Mouse (Mus musculus) midbrain, embryonic 15.5 days (tissue): ENCODE data around the gene Atrip. TPM values are rescaled to one million over a fixed set of nuclear protein-coding genes. Genes with fewer than 3 reads are reported as not detected.

Experiments
- ATAC-seq: fragments of 200-750 bp; cut with Nextera tagmentation; replicated peaks from 2 replicates; pipeline ENCODE4 v1.8.0; 2017; ENCODE audit warnings: moderate TSS enrichment
- H3K27ac ChIP-seq: fragments of 300-500 bp; sonication (generic); 2 replicates; pipeline ENCODE4 v1.5.1; 2015; ENCODE audit warnings: mild to moderate bottlenecking, inconsistent platforms
- H3K27me3 ChIP-seq: fragments of 300-500 bp; sonication (generic); replicated peaks from 2 replicates; pipeline ENCODE4 v1.6.1; 2015; ENCODE audit warnings: inconsistent platforms
- H3K36me3 ChIP-seq: fragments of 300-500 bp; sonication (generic); replicated peaks from 2 replicates; pipeline ENCODE4 v1.6.1; 2015; ENCODE audit warnings: inconsistent platforms
- H3K4me1 ChIP-seq: fragments of 300-500 bp; sonication (generic); 2 replicates; pipeline ENCODE4 v1.6.1; 2015; ENCODE audit warnings: inconsistent platforms
- H3K4me2 ChIP-seq: fragments of 300-500 bp; sonication (generic); 2 replicates; pipeline ENCODE4 v1.6.1; 2015; ENCODE audit warnings: inconsistent platforms, mild to moderate bottlenecking, moderate library complexity
- H3K4me3 ChIP-seq: fragments of 300-500 bp; sonication (generic); 2 replicates; pipeline ENCODE4 v1.5.1; 2015; ENCODE audit warnings: mild to moderate bottlenecking, inconsistent platforms
- H3K9ac ChIP-seq: fragments of 300-500 bp; sonication (generic); 2 replicates; pipeline ENCODE4 v1.6.1; 2015; ENCODE audit warnings: mild to moderate bottlenecking, inconsistent platforms
- H3K9me3 ChIP-seq: fragments of 300-500 bp; sonication (generic); 2 replicates; pipeline ENCODE4 v1.6.1; 2016; ENCODE audit warnings: inconsistent platforms
- WGBS: fragments of 180-500 bp; shearing (Covaris S2); methylation state at CpG from one replicate; pipeline ENCODE4 v1.1.7; 2015; ENCODE audit warnings: mixed read lengths; 5-methylcytosine and 5-hydroxymethylcytosine counted together
- polyA plus RNA-seq: library from polyadenylated mRNA; unstranded; fragments of >200 nt; fragmentation: Nextera tagmentation; extraction: Ambion mirVana; gene quantifications from 2 replicates; pipeline ENCODE4 v1.2.1, GENCODE M21; 2015

The Atrip gene
- 35.2 and 35.6 TPM in 2 replicates for polyA plus RNA-seq

GRCm38 (mm10) chr9:109073661-109074573 lies at the start of gene Atrip:
TSS of gene Atrip (minus strand) at chr9:109074124.
- H3K4me3 ChIP-seq, result peak within 1 kb of the TSS; percentile 83
- under 1% methylated on average over 57 of the region's 57 CpGs for WGBS
- peaks cover 12% of the 10 kb centered on the region for H3K36me3 ChIP-seq
- H3K9me3 ChIP-seq, result no peaks in the 10 kb centered on the region
- H3K4me1 ChIP-seq, result peaks cover 26% of the 10 kb centered on the region
- H3K27me3 ChIP-seq, result no peaks in the 10 kb centered on the region
- peak; percentile 98 for ATAC-seq
- peak within 1 kb of the TSS; percentile 79 for H3K27ac ChIP-seq
- peak within 1 kb of the TSS; percentile 97 for H3K4me2 ChIP-seq
- H3K9ac ChIP-seq, result peak within 1 kb of the TSS; percentile 88

GRCm38 (mm10) chr9:109123266-109123665 lies 49.3 kb upstream of the Atrip start:
- Histone ChIP-seq H3K4me3 (no peak overlapping the region), H3K4me2 (no peak overlapping the region), H3K27ac (no peak overlapping the region), H3K36me3 (peaks cover 9% of the 10 kb centered on the region), H3K4me1 (no peaks in the 10 kb centered on the region), H3K27me3 (no peaks in the 10 kb centered on the region), H3K9me3 (no peaks in the 10 kb centered on the region), H3K9ac (no peak overlapping the region)
- WGBS, result 62% methylated on average over 6 of the region's 6 CpGs
- 0 out of 2 replicates have a peak, but pooled peaks have one; percentile 4 for ATAC-seq

GRCm38 (mm10) chr9:109122553-109123085 lies 48.7 kb upstream of the Atrip start:
- Histone ChIP-seq H3K9me3 (no peaks in the 10 kb centered on the region), H3K9ac (no peak overlapping the region), H3K4me2 (no peak overlapping the region), H3K27ac (no peak overlapping the region), H3K4me3 (no peak overlapping the region), H3K27me3 (no peaks in the 10 kb centered on the region), H3K4me1 (no peaks in the 10 kb centered on the region), H3K36me3 (peaks cover 14% of the 10 kb centered on the region)
- 44% methylated on average over 2 of the region's 2 CpGs for WGBS
- peak; percentile 43 for ATAC-seq

- H3K36me3 ChIP-seq, result peaks cover 31% of the 10 kb centered on the region
- 92% methylated on average over 6 of the region's 6 CpGs for WGBS
- H3K27ac ChIP-seq, result no peak overlapping the region
- H3K9me3 ChIP-seq, result no peaks in the 10 kb centered on the region
- no peak overlapping the region for H3K4me2 ChIP-seq
- ATAC-seq, result no peak
- no peaks in the 10 kb centered on the region for H3K27me3 ChIP-seq
- no peak overlapping the region for H3K9ac ChIP-seq
- H3K4me1 ChIP-seq, result no peaks in the 10 kb centered on the region
- no peak overlapping the region for H3K4me3 ChIP-seq
Measured at GRCm38 (mm10) chr9:109120956-109121355, 47.0 kb upstream of the Atrip start.

GRCm38 (mm10) chr9:109119571-109119970 lies 45.6 kb upstream of the Atrip start:
- 93% methylated on average over 9 of the region's 9 CpGs for WGBS
- no peaks in the 10 kb centered on the region for H3K4me1 ChIP-seq
- no peak overlapping the region for H3K27ac ChIP-seq
- no peak for ATAC-seq
- H3K9me3 ChIP-seq, result no peaks in the 10 kb centered on the region
- no peak overlapping the region for H3K9ac ChIP-seq
- H3K4me3 ChIP-seq, result no peak overlapping the region
- H3K27me3 ChIP-seq, result no peaks in the 10 kb centered on the region
- H3K36me3 ChIP-seq, result peaks cover 44% of the 10 kb centered on the region
- H3K4me2 ChIP-seq, result no peak overlapping the region

- Histone ChIP-seq H3K4me1 (no peaks in the 10 kb centered on the region), H3K4me2 (no peak overlapping the region), H3K9ac (no peak overlapping the region), H3K27ac (no peak overlapping the region), H3K36me3 (peaks cover 56% of the 10 kb centered on the region), H3K27me3 (no peaks in the 10 kb centered on the region), H3K9me3 (no peaks in the 10 kb centered on the region), H3K4me3 (no peak overlapping the region)
- WGBS, result 93% methylated on average over 4 of the region's 4 CpGs
- no peak for ATAC-seq
Measured at GRCm38 (mm10) chr9:109118106-109118505, 44.2 kb upstream of the Atrip start.

GRCm38 (mm10) chr9:109116205-109116604 lies 42.3 kb upstream of the Atrip start:
- ATAC-seq, result no peak
- no peaks in the 10 kb centered on the region for H3K9me3 ChIP-seq
- no peak overlapping the region for H3K4me3 ChIP-seq
- no peaks in the 10 kb centered on the region for H3K4me1 ChIP-seq
- 91% methylated on average over 10 of the region's 10 CpGs for WGBS
- no peak overlapping the region for H3K27ac ChIP-seq
- H3K4me2 ChIP-seq, result no peak overlapping the region
- H3K9ac ChIP-seq, result no peak overlapping the region
- H3K27me3 ChIP-seq, result no peaks in the 10 kb centered on the region
- peaks cover 74% of the 10 kb centered on the region for H3K36me3 ChIP-seq

GRCm38 (mm10) chr9:109114871-109115270 lies 40.9 kb upstream of the Atrip start:
- H3K4me3 ChIP-seq, result no peak overlapping the region
- H3K36me3 ChIP-seq, result peaks cover 87% of the 10 kb centered on the region
- H3K9ac ChIP-seq, result no peak overlapping the region
- H3K4me1 ChIP-seq, result no peaks in the 10 kb centered on the region
- no peaks in the 10 kb centered on the region for H3K27me3 ChIP-seq
- H3K27ac ChIP-seq, result no peak overlapping the region
- H3K4me2 ChIP-seq, result no peak overlapping the region
- WGBS, result 93% methylated on average over 7 of the region's 7 CpGs
- ATAC-seq, result no peak
- no peaks in the 10 kb centered on the region for H3K9me3 ChIP-seq

- Histone ChIP-seq H3K27ac (no peak overlapping the region), H3K27me3 (no peaks in the 10 kb centered on the region), H3K36me3 (peaks cover 93% of the 10 kb centered on the region), H3K4me1 (no peaks in the 10 kb centered on the region), H3K9me3 (no peaks in the 10 kb centered on the region), H3K4me2 (no peak overlapping the region), H3K4me3 (no peak overlapping the region), H3K9ac (no peak overlapping the region)
- ATAC-seq, result no peak
- WGBS, result 96% methylated on average over 11 of the region's 11 CpGs
Measured at GRCm38 (mm10) chr9:109114276-109114675, 40.4 kb upstream of the Atrip start.

- Histone ChIP-seq H3K27me3 (no peaks in the 10 kb centered on the region), H3K9me3 (no peaks in the 10 kb centered on the region), H3K27ac (no peak overlapping the region), H3K4me3 (no peak overlapping the region), H3K4me1 (no peaks in the 10 kb centered on the region), H3K36me3 (peaks cover 93% of the 10 kb centered on the region), H3K9ac (no peak overlapping the region), H3K4me2 (no peak overlapping the region)
- 91% methylated on average over 8 of the region's 8 CpGs for WGBS
- ATAC-seq, result no peak
Measured at GRCm38 (mm10) chr9:109113331-109113730, 39.4 kb upstream of the Atrip start.

GRCm38 (mm10) chr9:109111591-109111990 lies 37.7 kb upstream of the Atrip start:
- Histone ChIP-seq H3K4me2 (no peak overlapping the region), H3K27me3 (no peaks in the 10 kb centered on the region), H3K9me3 (no peaks in the 10 kb centered on the region), H3K4me3 (no peak overlapping the region), H3K36me3 (peaks cover 92% of the 10 kb centered on the region), H3K4me1 (no peaks in the 10 kb centered on the region), H3K9ac (no peak overlapping the region), H3K27ac (no peak overlapping the region)
- no peak for ATAC-seq
- 92% methylated on average over 9 of the region's 9 CpGs for WGBS

- H3K4me3 ChIP-seq, result no peak overlapping the region
- no peaks in the 10 kb centered on the region for H3K9me3 ChIP-seq
- no peak for ATAC-seq
- WGBS, result 94% methylated on average over 4 of the region's 4 CpGs
- peaks cover 92% of the 10 kb centered on the region for H3K36me3 ChIP-seq
- no peaks in the 10 kb centered on the region for H3K27me3 ChIP-seq
- H3K9ac ChIP-seq, result no peak overlapping the region
- no peak overlapping the region for H3K27ac ChIP-seq
- no peak overlapping the region for H3K4me2 ChIP-seq
- no peaks in the 10 kb centered on the region for H3K4me1 ChIP-seq
Measured at GRCm38 (mm10) chr9:109111101-109111500, 37.2 kb upstream of the Atrip start.
